Mouse (Mus musculus) limb, embryonic 14.5 days (tissue): ENCODE measurements around the gene Pogz. TPM values are rescaled to one million over a fixed set of nuclear protein-coding genes. Genes with fewer than 3 reads are reported as not detected.
"Not testable (repeated sequence)": the region's sequence is repeated elsewhere in the genome, so short reads cannot be mapped to it uniquely, and the experiment has no call there.

Experiments
- ATAC-seq: fragments of 200-750 bp; cut with Nextera tagmentation; 2 replicates; pipeline ENCODE4 v1.8.0; 2017; ENCODE audit warnings: low read depth, moderate number of reproducible peaks, moderate TSS enrichment; ENCODE audit not compliant: low FRiP score
- DNase-seq: peaks from one replicate; pipeline ENCODE4 v3.0.0-alpha.2; 2015; ENCODE audit warnings: low spot score
- H3K27ac ChIP-seq: fragments of 300-500 bp; sonication (generic); replicated peaks from 2 replicates; pipeline ENCODE4 v1.5.1; 2014; ENCODE audit warnings: low read depth, mild to moderate bottlenecking, low read length, moderate library complexity, mixed read lengths
- H3K27me3 ChIP-seq: fragments of 300-500 bp; sonication (generic); 2 replicates; pipeline ENCODE4 v1.6.1; 2014; ENCODE audit warnings: low read length, mixed read lengths; ENCODE audit not compliant: control insufficient read depth, insufficient read depth
- H3K36me3 ChIP-seq: fragments of 300-500 bp; sonication (generic); 2 replicates; pipeline ENCODE4 v1.6.1; 2014; ENCODE audit warnings: mild to moderate bottlenecking, low read length, moderate library complexity, mixed read lengths; ENCODE audit not compliant: control insufficient read depth, insufficient read depth
- H3K4me1 ChIP-seq: fragments of 300-500 bp; sonication (generic); 2 replicates; pipeline ENCODE4 v1.6.1; 2014; ENCODE audit warnings: antibody characterized with exemption, low read length, mixed read lengths; ENCODE audit not compliant: control insufficient read depth, insufficient read depth
- H3K4me2 ChIP-seq: fragments of 300-500 bp; sonication (generic); replicated peaks from 2 replicates; pipeline ENCODE4 v1.6.1; 2014; ENCODE audit warnings: low read depth, mild to moderate bottlenecking, low read length, moderate library complexity; ENCODE audit not compliant: severe bottlenecking
- H3K4me3 ChIP-seq: fragments of 300-500 bp; sonication (generic); replicated peaks from 2 replicates; pipeline ENCODE4 v1.5.1; 2014; ENCODE audit warnings: low read length
- H3K9ac ChIP-seq: fragments of 300-500 bp; sonication (generic); 2 replicates; pipeline ENCODE4 v1.6.1; 2014; ENCODE audit warnings: mild to moderate bottlenecking, low read depth, low read length, moderate library complexity; ENCODE audit not compliant: severe bottlenecking
- H3K9me3 ChIP-seq: fragments of 300-500 bp; sonication (generic); 2 replicates; pipeline ENCODE4 v1.6.1; 2016; ENCODE audit warnings: low read length; ENCODE audit not compliant: control insufficient read depth
- POLR2A ChIP-seq: fragments of 200-500 bp; IDR thresholded peaks from 2 replicates; pipeline ENCODE4 v1.8.0; 2012; ENCODE audit warnings: inconsistent platforms, mild to moderate bottlenecking, moderate library complexity, borderline replicate concordance; ENCODE audit not compliant: insufficient read depth, insufficient read length; ENCODE audit errors: extremely low read depth
- WGBS: fragments of 180-500 bp; shearing (Covaris S2); extraction: QIAGEN DNeasy Blood & Tissue Kit; methylation state at CpG from one replicate; pipeline ENCODE4 v1.1.7; 2014; 5-methylcytosine and 5-hydroxymethylcytosine counted together
- polyA plus RNA-seq, 2 experiments: library from polyadenylated mRNA; depleted of rRNA in 1 of 2; stranded (reverse) in 1 of 2; unstranded in 1 of 2; fragments of >200 nt; fragmentation: Nextera tagmentation in 1 of 2; extraction: Ambion mirVana in 1 of 2; gene quantifications; 2 replicates each; pipeline versions ENCODE4 v1.2.1 to v1.2.3; 2012 to 2014

Pogz gene
- polyA plus RNA-seq, 2 experiments = 19.6 to 45.8 TPM

DNA sequence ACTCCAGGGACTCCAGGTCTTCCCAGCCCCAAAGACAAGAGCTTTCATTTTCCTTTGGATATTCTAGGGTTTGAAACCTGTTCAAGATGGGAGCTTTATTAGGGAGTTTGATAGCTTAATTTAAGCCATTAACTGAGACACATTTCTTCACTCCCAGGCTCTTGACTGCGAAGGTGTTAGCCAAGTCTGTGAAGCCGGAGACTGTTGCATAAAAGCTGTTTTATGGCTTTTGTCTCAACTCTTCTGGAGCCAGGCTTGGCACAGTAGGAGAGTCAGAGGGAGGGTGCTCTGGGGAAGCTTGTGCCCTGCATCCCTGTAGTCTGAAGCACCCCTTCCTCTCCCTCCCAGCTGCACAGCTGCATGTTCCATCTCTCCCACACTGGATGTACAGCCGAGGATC lies 85.0 kb downstream of the Pogz start:
- Histone ChIP-seq H3K4me2 (no peak overlapping the region), H3K9ac (no peak overlapping the region), H3K27me3 (no peaks in the 10 kb centered on the region), H3K4me1 (no peaks in the 10 kb centered on the region), H3K4me3 (no peak overlapping the region), H3K9me3 (no peaks in the 10 kb centered on the region), H3K36me3 (no peaks in the 10 kb centered on the region), H3K27ac (no peak overlapping the region)
- 6% methylated on average over 3 of the region's 3 CpGs for WGBS
- DNase-seq (no peak), ATAC-seq (no peak)
- TF ChIP-seq POLR2A = no peak

DNA sequence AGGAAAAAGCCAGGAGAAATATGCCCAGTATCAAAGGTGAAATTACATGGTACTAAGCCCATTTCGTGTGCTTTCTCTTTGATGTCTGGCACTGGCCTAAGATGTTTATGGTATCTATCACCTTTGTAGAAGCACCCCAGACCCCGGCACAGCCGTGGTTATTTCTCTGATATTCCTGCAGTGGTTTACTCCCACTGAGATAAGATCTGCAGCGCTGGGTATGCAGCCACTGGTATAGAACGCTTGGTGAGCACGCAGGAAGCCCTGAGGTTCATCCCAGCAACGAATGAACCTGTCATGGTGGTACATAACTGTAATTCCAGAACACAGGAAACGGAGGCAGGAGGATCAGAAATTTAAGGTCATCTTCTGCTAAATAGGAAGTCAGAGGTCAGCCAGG lies 87.3 kb downstream of the Pogz start:
- ATAC-seq = no peak
- Histone ChIP-seq H3K27me3 (no peaks in the 10 kb centered on the region), H3K27ac (no peak overlapping the region), H3K4me1 (no peaks in the 10 kb centered on the region), H3K36me3 (no peaks in the 10 kb centered on the region), H3K9me3 (no peaks in the 10 kb centered on the region), H3K4me3 (no peak overlapping the region), H3K9ac (no peak overlapping the region), H3K4me2 (no peak overlapping the region)
- DNase-seq = no peak
- 40% methylated on average over 8 of the region's 8 CpGs for WGBS
- no peak for TF ChIP-seq POLR2A

DNA sequence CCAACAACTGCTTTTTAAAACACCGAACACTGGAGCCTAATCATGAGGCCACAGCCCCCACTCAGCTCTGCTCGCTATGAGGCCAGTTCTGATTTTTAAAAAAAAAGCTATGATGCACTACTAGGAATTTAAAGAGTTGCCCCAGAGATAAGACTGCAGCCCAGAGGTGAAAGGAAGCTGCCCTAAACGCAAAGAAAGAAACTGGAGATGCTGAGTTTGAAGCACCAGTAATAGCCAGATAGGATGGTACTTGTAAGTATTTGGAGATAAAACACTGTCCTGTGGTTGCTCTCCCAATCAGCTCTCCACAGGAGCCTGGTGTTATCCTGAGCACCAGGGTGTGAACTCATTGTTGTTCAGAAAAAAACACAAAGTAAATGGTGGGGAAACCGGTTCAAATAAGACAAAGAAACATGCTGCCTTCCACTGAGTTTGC lies 89.0 kb downstream of the Pogz start:
- not testable (repeated sequence) for H3K4me1 ChIP-seq, DNase-seq, H3K4me3 ChIP-seq, H3K9ac ChIP-seq, H3K27me3 ChIP-seq, H3K9me3 ChIP-seq, H3K4me2 ChIP-seq, H3K27ac ChIP-seq, H3K36me3 ChIP-seq, ATAC-seq
- 50% methylated on average over 4 of the region's 4 CpGs for WGBS

DNA sequence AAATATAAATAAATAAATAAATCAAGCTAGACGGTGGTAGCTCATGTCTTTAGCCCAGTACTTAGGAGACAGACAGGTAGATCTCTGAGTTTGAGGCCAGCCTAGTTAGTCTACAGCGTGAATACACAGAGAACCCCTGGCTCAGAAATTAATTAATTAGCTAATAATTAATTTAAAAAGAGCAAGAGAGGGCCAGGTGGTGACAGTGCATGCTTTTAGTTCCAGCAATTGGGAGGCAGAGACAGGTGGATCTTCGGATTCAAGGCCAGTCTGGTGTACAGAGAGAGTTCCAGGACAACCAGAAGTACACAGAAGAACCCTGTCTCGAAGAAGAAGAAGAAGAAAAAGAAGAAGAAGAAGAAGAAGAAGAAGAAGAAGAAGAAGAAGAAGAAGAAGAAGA lies 91.6 kb downstream of the Pogz start:
- WGBS = 89% methylated on average over 3 of the region's 4 CpGs
- H3K9ac ChIP-seq, H3K36me3 ChIP-seq, H3K27ac ChIP-seq, H3K4me2 ChIP-seq, ATAC-seq, H3K9me3 ChIP-seq, H3K27me3 ChIP-seq, H3K4me3 ChIP-seq, H3K4me1 ChIP-seq, DNase-seq: not testable (repeated sequence)

DNA sequence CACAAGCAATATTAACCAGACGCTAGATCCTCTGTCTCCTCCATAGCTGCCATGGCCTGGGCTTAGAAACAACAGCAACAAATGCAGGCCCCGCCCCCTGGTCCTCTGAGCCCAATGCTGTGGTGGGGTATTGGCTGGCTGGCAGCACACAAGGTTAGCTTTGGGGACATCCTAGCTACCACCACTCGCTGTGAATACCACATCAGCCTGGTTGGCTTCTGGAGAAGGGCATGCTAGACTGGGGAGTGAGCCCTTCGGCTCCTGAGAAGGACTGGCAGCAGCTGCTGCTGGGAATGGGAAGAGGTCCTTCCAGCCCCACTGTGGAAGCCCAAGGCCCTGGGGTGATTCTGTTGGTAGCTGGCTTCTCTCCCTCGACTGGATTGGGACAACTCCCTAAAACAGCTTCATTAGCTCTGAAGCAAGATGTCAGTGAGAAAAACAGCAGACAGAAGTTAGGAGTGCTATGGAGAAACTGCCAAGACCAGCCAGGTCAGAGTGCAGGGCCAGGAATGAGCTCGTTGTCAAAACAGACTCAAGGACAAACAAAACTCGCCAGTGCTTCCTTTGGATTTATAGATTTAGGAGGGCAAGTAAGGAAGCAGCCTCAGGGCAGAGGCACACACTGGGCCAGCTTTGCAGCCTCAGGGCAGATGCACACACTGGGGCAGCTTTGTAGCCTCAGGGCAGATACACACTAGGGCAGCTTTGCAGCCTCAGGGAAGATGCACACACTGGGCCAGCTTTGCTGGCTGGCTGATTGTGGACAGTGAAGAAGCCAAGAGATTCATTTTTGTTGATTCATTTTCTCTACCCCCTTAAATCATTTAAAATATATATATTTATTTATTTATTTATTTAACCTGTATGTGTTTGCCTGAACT lies 93.3 kb downstream of the Pogz start:
- H3K4me3 ChIP-seq, H3K9ac ChIP-seq, H3K4me1 ChIP-seq, H3K27ac ChIP-seq, ATAC-seq, H3K27me3 ChIP-seq, H3K4me2 ChIP-seq, H3K36me3 ChIP-seq, H3K9me3 ChIP-seq, DNase-seq: not testable (repeated sequence)
- WGBS = 34% methylated on average over 7 of the region's 7 CpGs

DNA sequence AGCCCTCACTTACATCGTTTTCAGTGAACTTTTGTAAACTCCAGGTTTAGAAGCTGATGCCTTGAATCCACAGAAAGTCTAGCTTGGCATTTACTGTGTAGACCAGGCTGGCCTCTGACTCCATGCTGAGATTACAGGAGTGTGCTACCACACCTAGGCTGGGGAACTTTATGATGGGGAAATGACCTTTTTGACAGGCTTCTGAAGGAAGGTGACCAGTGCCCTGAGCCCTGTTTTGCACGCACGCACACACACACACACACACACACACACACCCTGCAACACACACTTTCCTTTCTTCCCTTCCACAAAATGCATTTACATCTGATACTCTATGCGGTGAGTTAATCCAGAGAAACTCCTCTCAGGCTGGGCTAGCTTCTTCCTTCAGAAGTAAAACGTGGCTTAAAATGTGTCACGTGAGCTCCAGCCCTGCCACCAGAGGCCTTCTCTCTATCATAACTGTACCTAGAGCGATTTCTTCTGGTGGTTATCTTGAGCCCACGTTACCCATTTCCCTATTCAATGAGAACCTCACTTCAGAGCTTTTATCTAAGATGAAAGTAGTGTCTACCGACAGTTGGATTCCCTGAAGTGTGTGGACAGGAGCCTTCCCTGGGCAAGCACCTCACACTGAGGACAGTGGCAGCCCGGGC lies 94.2 kb downstream of the Pogz start:
- H3K27me3 ChIP-seq, H3K4me2 ChIP-seq, ATAC-seq, DNase-seq, H3K9ac ChIP-seq, H3K36me3 ChIP-seq, H3K27ac ChIP-seq, H3K4me3 ChIP-seq, H3K9me3 ChIP-seq, H3K4me1 ChIP-seq: not testable (repeated sequence)
- 74% methylated on average over 10 of the region's 10 CpGs for WGBS

Other genes starting within 250 kb of the Pogz start
- gene Gm10972, start 194.5 kb upstream of the Pogz start, polyA plus RNA-seq (2012; rRNA removed) = not detected in 2 replicates
- gene Gm10972, start 194.5 kb upstream of the Pogz start, polyA plus RNA-seq (2014; fragmentation: Nextera tagmentation; extraction: Ambion mirVana) = not detected in 2 replicates
- 9.8 and 11.9 TPM in 2 replicates for gene Tuft1, start 178.7 kb upstream of the Pogz start, polyA plus RNA-seq (2012; rRNA removed)
- 16.6 and 19.1 TPM in 2 replicates for gene Tuft1, start 178.7 kb upstream of the Pogz start, polyA plus RNA-seq (2014; fragmentation: Nextera tagmentation; extraction: Ambion mirVana)
- 1.2 and 1.7 TPM in 2 replicates for gene Selenbp2, start 144.0 kb upstream of the Pogz start, polyA plus RNA-seq (2012; rRNA removed)
- 0.47 and 0.57 TPM in 2 replicates for gene Selenbp2, start 144.0 kb upstream of the Pogz start, polyA plus RNA-seq (2014; fragmentation: Nextera tagmentation; extraction: Ambion mirVana)
- 3.4 and 4.6 TPM in 2 replicates for gene Cgn, start 51.1 kb upstream of the Pogz start, polyA plus RNA-seq (2012; rRNA removed)
- gene Cgn, start 51.1 kb upstream of the Pogz start, polyA plus RNA-seq (2014; fragmentation: Nextera tagmentation; extraction: Ambion mirVana) = 7.5 and 8.0 TPM in 2 replicates
- gene Psmb4, start 49.4 kb downstream of the Pogz start, polyA plus RNA-seq (2012; rRNA removed) = 348 and 378 TPM in 2 replicates
- 369 and 384 TPM in 2 replicates for gene Psmb4, start 49.4 kb downstream of the Pogz start, polyA plus RNA-seq (2014; fragmentation: Nextera tagmentation; extraction: Ambion mirVana)
- gene Selenbp1, start 95.5 kb downstream of the Pogz start, polyA plus RNA-seq (2012; rRNA removed) = 28.7 and 32.9 TPM in 2 replicates
- gene Selenbp1, start 95.5 kb downstream of the Pogz start, polyA plus RNA-seq (2014; fragmentation: Nextera tagmentation; extraction: Ambion mirVana) = 29.5 and 34.9 TPM in 2 replicates
- 29.9 and 36.4 TPM in 2 replicates for gene Rfx5, start 116.5 kb downstream of the Pogz start, polyA plus RNA-seq (2012; rRNA removed)
- gene Rfx5, start 116.5 kb downstream of the Pogz start, polyA plus RNA-seq (2014; fragmentation: Nextera tagmentation; extraction: Ambion mirVana) = 12.5 and 12.9 TPM in 2 replicates
- 54.7 and 54.8 TPM in 2 replicates for gene Pi4kb, start 137.2 kb downstream of the Pogz start, polyA plus RNA-seq (2012; rRNA removed)
- 30.4 and 35.6 TPM in 2 replicates for gene Pi4kb, start 137.2 kb downstream of the Pogz start, polyA plus RNA-seq (2014; fragmentation: Nextera tagmentation; extraction: Ambion mirVana)
- 26.8 and 28.8 TPM in 2 replicates for gene Zfp687, start 177.9 kb downstream of the Pogz start, polyA plus RNA-seq (2012; rRNA removed)
- gene Zfp687, start 177.9 kb downstream of the Pogz start, polyA plus RNA-seq (2014; fragmentation: Nextera tagmentation; extraction: Ambion mirVana) = 18.8 and 23.2 TPM in 2 replicates
- 249 and 282 TPM in 2 replicates for gene Psmd4, start 205.0 kb downstream of the Pogz start, polyA plus RNA-seq (2012; rRNA removed)
- gene Psmd4, start 205.0 kb downstream of the Pogz start, polyA plus RNA-seq (2014; fragmentation: Nextera tagmentation; extraction: Ambion mirVana) = 258 and 280 TPM in 2 replicates